Mouse (Mus musculus) urinary bladder, adult 2 months (tissue): ENCODE measurements around the gene Oaf. TPM values are rescaled to one million over a fixed set of nuclear protein-coding genes. Genes with fewer than 3 reads are reported as not detected.
A peak's percentile ranks its signal among the peaks of the same experiment; 100 is the strongest.

ENCODE experiments used
- DNase-seq: peaks from one replicate; pipeline ENCODE4 v3.0.0; 2022; ENCODE audit warnings: low spot score
- polyA plus RNA-seq: library from polyadenylated mRNA; depleted of rRNA; stranded (reverse); fragments of >200 nt; gene quantifications from 2 replicates; pipeline ENCODE4 v1.2.3, GENCODE M21; 2012; rRNA removed

Oaf gene
- polyA plus RNA-seq, 1 experiment = 53.7 TPM

DNA sequence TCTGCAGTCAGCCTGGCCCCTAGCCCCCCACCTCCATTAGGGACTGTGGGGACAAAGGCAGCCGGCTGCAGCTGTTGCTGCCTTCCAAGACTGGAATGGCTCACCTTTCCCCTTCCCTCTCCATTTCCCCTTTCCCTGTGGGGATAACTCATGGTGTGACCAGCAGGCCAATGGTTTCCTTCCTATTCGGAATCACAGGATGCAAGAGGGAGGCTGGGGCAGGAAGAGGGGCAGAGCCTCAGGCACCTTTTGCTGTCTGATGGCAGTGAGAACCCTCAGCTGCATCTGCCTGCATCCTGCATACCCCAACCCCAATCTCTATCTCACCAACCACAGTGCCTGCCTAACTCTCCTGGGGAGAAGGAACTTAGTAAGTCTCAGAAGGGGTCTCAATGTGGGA is 14.2 kb downstream of the Oaf start:
- no peak for DNase-seq

DNA sequence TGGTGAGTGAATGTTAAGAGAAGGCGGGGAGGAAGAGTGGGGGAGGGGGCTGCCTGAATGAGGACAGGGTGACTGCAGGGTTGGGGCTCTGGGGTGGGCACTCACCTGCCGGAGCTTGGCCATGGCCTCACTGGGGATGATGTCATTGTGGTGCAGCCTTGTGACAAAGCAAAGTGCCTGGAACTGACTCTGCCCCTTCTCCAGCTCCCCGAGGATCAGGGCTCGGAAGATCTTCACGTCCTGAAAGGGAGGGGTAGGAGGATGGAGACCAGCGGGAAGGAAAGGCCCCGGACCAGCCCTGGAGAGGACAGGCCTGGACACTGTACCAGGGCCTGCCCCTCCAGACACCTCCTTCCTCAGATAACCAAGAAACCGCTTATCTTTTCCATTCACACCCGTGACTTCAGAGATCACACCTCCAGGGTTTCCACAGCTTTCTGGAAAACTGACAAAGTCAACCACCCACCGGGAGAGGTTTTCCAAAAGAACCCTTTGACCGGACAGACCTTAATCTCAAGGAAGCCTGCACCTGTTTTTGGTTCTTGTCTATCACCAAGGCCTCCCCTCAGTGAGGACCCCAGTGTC is 14.8 kb downstream of the Oaf start:
- DNase-seq = no peak

DNA sequence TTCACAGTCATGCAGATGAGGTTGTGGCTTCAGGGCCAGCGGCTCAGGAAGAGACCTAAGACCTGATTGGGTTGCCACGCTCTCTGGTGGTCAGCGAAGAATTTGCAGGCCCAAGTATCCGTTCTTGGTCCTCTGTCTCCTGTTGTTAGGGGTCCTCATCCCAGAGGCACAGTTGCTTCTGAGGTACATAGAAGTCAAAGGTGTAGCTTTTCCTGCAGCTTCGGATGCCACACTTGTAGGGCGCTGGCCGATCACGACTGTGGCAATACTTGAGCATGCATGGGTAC is 17.3 kb downstream of the Oaf start:
- no peak for DNase-seq

DNA sequence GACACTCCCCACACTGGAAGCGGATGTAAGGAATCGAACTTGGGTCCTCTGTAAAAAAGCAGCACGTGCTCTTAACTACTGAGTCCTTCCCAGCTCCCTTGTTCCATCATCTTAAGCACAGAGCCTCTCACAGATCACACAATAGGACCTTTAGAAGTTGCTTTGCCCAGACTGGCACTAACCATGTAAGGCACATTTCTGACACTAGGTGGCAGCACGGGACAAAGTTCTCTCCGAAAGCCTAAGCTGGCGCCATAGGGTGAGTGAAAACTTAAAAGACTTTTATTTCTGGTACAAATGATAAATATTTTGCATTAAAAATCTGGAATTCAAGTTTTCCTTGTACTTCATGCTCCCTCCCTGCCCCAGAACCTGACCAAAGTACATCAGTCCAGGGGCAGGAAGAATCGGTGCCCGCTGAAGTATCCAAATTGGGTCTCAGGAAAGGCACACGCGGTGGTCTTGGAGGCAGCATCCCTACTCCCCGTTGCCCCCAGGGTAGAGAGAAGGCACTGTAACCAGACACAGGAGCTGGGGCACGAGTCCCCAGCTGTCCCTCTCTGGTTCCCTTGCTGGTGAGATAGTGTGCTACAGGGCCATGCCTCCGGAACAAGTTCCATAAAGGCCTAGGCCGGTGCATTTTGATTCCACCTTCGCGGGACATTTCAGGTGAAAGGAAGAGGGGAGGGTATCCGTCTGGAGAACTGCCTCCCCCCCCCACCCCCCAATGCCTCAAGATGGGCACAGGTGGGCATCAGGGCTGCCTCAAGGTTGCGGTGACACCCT is 17.9 kb downstream of the Oaf start:
- DNase-seq = peak; percentile 56

DNA sequence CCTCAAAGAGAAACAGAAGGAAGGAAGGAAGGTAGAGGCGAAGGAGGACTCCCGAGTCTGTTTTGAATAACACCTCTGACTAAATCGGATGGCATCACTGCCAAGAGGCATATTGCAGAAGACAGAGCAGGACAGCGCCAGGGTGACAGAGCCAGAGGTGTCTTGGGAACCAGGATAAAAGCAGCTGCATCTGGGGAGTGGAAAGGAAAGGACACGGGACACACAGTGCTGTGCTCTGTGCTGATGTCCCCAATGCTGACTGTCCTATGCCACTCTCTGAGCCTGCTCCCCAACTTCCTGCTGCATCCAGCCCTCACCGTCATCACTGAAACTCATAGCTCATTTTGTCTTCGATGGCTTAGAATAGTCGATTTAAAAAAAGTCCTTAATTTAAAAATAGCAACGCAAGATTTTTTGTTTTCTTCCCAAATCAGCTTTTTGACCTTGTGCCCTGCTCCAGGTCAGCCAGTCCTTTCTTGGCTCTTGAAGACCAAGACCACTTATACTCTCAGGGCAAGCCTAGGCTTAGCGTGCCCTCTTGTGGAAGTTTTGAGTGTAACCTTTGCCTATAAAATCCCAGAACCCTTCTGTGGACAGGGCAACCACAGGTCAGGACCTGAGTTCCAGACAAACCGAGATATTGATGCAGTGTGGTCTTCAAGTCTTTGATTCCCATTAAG is 28.8 kb downstream of the Oaf start:
- no peak for DNase-seq

DNA sequence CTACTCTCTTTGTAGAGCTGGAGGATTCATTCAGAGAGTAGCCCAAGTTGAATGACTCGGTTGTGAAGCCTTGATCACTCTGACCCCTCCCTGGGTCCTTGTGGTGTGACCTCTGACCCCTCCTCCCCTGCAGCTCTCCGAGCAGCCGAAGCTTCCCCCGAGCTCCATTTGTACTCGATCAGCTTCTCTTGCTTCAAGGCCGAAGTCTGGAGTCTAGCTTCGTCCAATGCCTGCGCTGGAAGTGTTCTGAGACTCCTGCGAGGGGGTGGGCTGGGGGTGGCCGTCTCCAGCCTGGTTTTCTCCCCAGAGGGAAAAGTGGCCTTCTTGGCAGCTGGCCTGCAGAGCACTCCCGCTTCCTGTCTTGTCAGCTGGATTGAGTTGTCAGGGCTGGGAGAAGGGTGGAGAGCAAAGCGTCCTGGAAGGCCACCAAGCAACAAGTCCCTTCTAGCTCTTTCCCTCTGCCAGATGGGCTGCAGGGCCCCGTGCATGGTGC is 29.5 kb downstream of the Oaf start, which contains the start of gene Pou2f3:
TSS of gene Pou2f3 (minus strand) at position 180 of the 493 bp plus-strand sequence.
- DNase-seq = no peak

DNA sequence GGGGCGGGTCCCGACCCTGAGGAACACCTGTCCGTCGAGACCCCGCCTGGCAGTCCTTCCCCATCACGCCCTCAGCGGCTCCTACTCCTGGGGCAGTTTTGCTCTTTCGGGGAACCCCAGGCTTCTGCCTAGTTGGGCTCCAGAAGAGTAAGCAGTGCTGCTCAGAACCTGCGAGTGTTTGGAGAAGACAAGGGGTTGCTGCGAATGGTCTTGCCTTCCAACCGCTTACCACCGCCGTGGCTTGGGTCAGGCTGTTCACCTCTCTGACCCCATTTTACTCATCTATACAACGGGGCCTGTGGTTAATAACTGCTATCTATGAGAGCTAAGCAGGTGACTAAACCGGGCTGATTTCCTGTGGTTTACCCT is 33.7 kb downstream of the Oaf start:
- no peak for DNase-seq

DNA sequence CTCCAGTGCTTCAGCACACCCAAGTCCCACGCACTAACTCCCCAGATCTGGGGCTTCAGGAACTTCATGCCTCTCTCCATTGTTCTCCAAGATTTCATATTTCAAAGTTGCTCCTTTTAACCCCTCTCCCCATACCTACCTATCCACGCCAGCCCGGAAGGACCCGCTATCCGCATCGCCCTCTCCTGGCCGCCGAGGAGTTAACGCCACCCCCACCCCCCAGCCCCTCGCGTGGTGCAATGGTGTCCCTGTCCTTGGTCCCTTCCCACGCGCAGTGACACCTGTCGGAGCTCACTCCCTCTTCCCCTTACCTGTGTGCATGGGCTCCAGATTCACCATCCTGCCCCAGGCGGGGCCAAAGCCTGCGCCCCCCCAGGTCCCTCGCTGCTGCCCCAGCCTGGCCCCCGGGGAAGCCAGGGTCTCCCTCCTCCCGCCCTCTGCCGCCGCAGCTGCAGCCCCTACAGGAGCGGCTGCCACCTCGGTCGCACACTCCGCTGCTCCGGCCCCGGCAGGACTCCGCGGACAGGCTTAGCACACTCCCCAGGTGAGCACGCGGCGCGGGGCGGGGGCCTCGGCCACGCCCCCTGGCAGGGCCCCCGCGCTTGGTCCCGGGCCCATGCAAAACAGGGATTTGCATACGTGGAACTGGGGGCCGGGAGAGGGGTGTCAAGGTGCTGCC is 34.2 kb downstream of the Oaf start:
- no peak for DNase-seq

DNA sequence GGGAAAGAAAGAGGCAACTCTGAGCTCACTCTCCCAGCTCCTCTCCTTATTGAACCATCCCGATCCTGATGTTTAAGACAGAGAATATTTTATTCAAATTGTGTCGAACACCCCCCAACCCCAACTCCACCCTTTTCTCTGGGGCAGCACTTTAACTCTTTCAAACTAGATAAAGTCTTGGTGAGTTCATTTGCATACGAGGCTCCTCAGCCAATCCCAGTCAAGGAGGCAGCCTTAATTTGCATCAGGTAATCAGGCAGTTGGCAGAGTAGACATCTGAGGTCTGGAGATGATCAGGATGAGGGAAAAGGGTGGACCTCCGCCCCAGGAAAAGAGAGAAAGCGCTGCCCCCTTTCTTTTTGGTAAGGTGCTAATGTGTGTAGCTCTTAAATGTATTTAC is 39.5 kb downstream of the Oaf start:
- DNase-seq = no peak

DNA sequence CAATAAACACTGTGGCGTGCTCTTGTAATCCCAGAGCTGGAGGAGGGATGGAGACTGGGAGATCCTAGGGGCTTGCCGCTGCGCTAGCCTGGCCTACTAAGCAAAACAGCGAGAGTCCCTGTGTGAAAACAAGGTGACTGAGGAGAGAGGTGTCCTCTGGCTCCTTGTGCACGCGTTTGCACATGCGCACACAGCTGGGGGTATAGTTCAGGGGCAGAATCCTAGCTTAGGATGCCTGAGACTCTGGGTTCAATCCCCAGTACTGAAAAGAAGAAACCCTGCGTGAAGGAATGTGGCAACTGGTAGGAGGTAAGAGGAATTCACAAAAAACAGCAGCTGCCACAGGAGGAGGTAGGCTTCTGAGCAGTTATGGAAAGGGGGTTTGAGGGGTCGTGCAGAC is 45.7 kb downstream of the Oaf start:
- DNase-seq = no peak

DNA sequence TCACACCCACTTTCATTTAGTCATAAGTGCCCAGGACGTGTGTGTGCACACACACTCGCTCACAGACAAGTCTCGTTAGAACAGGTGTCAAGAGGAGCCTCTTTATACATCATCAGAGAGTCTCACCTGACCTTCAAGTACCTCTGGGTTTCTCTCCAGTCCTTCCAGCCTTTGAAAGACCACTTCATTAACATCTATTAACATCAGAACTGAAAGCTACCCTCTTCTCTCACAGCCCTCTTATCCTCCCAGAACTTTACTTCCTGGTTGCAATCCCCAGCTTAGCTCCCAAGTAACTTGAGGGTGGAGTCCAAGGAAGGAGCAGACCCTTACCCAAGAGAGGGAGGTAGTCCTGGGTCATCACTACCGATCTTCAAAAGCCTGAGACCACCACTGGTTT is 48.1 kb downstream of the Oaf start:
- DNase-seq = no peak

DNA sequence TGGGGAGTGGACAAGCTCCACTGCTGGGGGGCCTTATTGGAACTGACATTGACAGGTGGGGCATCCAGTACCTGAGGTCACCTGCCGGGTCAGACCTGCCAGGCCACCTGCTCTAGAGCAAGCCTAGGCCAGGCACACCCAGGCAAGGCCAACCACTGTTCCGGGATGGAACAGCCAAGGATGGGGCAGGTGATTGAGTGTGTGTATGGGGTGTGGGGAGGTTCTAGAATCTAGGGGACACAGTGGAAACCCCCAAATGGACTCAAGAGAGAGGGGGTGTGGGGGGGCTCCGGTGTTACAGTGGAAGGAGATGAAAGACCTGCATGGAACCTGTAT is 50.7 kb downstream of the Oaf start:
- DNase-seq = no peak

DNA sequence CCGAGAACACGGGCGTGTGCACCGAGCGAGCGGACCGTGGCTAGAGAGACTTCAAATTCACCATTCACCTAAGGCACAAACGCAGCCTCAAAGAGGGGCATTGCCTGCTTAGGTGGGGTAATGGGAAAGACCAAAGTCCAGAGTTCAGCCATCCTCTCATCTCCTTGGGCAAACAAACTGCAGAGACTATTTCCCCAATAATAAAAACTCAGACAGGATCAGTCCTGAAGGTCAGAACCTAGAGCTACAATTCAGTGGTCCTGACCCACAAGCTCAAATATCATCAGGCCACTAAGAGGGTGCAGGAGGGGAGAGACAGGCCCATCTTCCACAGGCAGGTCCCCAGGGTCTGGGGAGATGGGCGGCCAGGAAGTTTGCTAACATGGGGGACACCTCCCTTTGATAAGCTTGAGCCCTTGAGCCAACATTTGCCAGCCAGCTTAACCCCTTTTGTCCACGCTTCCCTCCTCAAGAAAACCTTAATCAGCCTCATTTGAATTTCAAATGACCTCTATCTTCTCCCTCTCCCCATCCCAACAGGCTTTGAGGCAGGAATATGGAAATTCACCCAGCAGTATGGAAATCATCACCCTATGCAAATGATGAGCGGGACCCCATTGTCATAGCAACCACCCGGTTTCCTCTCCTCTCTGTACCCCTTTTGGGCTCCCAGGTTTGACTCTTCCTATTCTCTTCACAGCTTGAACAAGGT is 51.2 kb downstream of the Oaf start:
- no peak for DNase-seq

DNA sequence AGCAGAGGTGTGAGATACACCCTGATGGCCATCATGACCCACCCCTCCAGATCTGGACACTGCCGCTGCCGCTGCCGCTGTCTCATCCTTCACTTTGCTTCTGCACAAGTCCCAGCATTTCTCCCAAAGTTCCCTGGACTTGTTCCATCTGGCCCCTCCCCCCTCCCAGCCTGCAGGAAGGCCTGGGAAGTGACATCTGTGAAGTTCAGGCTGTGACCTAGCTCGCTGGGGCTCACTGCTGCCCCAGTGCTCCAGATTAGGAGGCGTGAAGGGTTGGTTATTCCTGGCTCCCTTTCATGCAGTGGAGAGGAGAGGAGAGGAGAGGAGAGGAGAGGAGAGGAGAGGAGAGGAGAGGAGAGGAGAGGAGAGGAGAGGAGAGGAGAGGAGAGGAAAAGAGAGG is 60.1 kb downstream of the Oaf start:
- DNase-seq = no peak

DNA sequence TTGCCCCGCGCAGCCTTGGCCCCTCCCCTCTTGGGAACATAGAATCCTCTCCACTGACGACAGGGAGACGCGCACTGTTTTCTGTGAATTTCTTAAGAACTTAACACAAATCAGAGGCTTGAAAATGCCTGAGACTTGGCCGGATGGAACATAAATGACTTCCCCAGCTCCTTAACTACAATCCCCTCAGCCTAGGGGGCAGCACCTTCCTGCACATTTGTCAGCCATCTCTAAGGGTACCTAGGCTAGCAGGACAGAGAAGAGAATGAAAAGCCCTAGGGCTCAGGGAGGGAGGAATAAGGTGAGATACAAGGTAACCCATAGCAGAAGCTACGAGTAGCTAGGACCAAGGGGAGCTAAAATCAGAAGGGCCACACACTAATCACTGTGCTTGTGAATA is 61.5 kb downstream of the Oaf start:
- DNase-seq = no peak

Other genes with a start within 250 kb of the Oaf start
- 34.8 and 47.7 TPM in 2 replicates for gene Arhgef12, start 132.7 kb downstream of the Oaf start, polyA plus RNA-seq
- gene Tmem136, start 123.3 kb downstream of the Oaf start, polyA plus RNA-seq = 6.1 and 6.3 TPM in 2 replicates
- 0.28 and 0.53 TPM in 2 replicates for gene Pou2f3, start 29.5 kb downstream of the Oaf start, polyA plus RNA-seq
- 59.6 and 62.9 TPM in 2 replicates for gene Trim29, start 70.9 kb upstream of the Oaf start, polyA plus RNA-seq